Mouse (Mus musculus) heart, adult 9 months (tissue): ENCODE data around the gene Gm49355.
"Not testable (repeated sequence)": the region's sequence is repeated elsewhere in the genome, so short reads cannot be mapped to it uniquely, and the experiment has no call there.

ENCODE experiments used
- DNase-seq, 2 experiments: peaks; one replicate each; pipeline ENCODE4 v3.0.0; 2022; ENCODE audit warnings: low spot score in 2 of 2

Gm49355 gene

GRCm38 (mm10) chr14:12283641-12284040, at the start of gene Gm49355:
Gm49355 (plus strand) TSS chr14:12283976.
- no peak for DNase-seq

GRCm38 (mm10) chr14:12243726-12244125, 40.0 kb upstream of the Gm49355 start:
- DNase-seq, result no peak

GRCm38 (mm10) chr14:12276031-12276430, 7.7 kb upstream of the Gm49355 start:
- no peak for DNase-seq

DNA sequence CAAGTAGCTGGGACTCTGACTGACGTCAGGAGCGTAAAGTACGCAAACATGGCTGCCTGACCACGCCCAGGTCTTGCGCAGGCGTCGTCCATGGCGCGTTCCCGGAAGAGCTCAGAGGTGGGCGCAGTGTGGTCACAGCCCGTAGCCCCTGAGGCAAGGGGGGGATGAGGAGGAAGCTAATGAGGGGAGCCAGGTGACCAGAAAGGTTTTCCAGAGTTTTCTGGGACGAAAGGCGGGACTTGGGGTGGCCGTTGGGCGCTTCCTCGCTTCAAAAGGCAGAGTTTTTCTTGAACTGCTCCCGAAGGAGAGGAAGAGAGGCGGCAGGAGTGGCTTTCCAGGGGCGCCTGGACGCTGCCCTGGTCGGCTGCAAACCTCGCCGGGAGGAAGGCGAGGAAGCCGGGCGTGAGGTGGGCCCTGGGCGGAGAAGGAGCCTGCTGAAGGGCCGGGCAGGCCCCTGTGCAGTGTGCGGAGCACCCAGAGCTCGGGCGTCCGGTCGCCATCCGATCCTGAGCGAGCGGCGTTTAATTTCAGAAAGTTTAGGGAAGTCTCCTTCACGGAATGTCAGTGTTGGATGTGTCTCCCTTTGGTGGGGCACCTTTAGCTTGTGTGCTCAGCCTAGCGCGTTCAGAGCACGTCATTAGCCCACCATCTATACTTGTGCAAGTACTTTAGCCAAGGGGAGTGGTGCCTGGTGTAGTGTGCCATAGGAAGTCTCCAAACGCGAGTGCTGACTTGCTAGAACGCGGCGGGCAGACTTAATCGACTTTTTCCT, 551 bp downstream of the Gm49355 start, which contains the start of gene 3830406C13Rik:
Gene 3830406C13Rik, plus strand, starts transcription at position 33 of the 772 bp plus-strand sequence.
- peak; percentile 82 to 84 for DNase-seq

GRCm38 (mm10) chr14:12289747-12290146, 6.0 kb downstream of the Gm49355 start:
- not testable (repeated sequence) for DNase-seq

DNA sequence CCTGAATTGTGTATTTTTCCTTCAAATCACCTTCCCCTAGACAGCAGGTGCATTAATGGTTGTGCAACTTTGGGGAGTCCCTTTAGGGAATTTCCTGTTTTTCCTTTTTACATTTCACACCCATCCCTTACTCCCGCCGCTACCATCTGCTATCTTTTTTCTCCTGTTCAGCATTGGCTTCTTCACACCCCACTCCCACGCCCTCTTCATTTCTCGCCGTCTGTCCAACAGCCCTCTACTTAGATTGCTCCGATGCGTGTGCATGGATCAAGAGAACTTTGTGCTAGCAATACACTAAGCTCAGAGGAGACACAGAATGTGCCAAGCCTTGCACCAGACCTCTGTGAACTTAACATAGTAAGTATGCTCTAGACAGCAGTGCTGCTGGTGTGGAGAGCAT, 12.6 kb downstream of the Gm49355 start:
- no peak for DNase-seq

GRCm38 (mm10) chr14:12299171-12299570, 15.4 kb downstream of the Gm49355 start:
- no peak for DNase-seq

GRCm38 (mm10) chr14:12299654-12300053, 15.9 kb downstream of the Gm49355 start:
- no peak for DNase-seq

DNA sequence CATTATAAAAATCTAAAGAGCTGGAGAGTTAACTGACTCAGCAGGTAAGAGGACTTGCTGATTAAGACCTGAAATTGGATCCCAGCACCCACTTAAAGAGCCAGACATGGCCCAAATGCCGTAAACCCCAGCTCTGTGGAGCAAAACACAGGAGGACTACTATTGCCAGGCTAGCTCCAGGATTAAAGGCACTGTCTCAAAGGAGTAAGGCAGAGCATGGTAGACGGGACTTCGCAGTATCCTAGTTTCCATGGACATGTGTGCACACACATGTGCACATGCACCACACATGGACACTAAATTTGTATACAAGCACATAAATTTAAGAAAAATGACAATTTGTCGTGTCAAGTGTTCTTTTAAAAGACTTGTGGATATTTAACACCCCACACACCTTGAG, 16.5 kb downstream of the Gm49355 start:
- no peak for DNase-seq

GRCm38 (mm10) chr14:12300677-12301076, 16.9 kb downstream of the Gm49355 start:
- DNase-seq, result no peak

- DNase-seq, result no peak
Measured at GRCm38 (mm10) chr14:12303106-12303505, 19.3 kb downstream of the Gm49355 start.

DNA sequence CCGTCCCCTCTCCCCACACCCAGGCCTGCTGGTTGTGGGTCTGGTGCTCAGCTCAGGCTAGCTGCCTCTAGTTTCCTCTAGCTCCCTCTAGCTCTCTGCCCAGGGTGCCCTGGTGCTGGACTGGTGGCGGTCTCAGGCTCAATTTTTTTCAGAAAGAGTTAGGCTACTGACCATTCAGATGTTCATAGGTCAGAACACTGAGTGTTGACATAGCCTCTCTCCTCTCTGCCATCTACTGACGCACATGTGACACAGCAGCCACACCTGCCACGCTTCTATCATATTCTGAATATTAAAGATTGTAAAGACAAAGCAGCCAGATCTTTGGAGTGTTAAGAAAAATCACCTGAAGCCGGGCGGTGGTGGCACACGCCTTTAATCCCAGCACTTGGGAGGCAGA, 49.8 kb downstream of the Gm49355 start:
- DNase-seq, result no peak

DNA sequence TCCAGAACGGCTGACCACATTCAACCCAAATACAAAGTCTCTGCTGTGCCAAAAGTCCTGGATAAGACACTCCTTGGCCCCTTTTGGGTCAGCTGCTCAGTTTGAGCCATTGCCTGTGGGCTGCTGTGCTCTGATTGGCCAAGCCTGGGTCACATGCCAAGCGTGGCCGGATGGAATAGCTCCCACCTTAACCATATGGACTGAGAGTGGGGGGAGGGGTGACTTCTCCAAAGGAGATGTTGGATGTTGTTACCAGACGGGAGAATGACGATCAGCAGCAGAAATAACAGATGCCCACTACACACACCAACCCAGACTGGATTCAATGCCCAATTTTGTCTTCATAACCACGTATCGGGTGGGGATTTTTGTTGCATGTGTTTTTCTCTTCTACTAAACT, 51.1 kb downstream of the Gm49355 start:
- DNase-seq, result no peak

DNA sequence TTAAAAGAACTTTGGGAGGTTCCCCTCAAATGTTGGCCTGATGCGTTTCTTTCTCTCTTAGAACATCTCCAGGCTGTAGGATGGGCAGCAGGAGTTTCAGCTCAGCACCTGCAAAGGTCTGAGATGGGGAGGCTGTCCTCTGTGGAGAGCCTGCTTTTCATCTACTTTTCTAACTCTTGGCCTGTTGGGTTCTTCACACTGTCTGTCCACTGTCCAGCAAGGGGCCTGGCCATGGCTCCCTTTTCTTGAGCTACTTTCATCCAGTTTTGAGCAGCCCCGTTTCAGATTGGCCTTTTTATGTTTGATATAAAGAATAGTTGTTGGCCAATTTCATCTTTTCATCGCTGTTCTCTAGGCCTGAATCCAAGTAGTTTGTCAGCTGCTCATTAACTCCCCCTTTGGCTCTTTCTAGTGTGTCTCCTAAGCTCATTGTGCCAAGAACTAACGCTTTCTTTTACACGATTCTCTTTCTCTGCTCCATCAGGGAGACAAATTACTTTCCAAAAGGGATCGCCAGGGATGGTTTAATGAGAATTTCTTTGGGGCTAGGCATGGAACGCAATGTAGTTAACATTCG, 53.7 kb downstream of the Gm49355 start:
- DNase-seq, result no peak

GRCm38 (mm10) chr14:12337998-12338809, 54.4 kb downstream of the Gm49355 start:
- no peak for DNase-seq

- DNase-seq, result no peak
Measured at GRCm38 (mm10) chr14:12338811-12339565, 55.2 kb downstream of the Gm49355 start.

DNA sequence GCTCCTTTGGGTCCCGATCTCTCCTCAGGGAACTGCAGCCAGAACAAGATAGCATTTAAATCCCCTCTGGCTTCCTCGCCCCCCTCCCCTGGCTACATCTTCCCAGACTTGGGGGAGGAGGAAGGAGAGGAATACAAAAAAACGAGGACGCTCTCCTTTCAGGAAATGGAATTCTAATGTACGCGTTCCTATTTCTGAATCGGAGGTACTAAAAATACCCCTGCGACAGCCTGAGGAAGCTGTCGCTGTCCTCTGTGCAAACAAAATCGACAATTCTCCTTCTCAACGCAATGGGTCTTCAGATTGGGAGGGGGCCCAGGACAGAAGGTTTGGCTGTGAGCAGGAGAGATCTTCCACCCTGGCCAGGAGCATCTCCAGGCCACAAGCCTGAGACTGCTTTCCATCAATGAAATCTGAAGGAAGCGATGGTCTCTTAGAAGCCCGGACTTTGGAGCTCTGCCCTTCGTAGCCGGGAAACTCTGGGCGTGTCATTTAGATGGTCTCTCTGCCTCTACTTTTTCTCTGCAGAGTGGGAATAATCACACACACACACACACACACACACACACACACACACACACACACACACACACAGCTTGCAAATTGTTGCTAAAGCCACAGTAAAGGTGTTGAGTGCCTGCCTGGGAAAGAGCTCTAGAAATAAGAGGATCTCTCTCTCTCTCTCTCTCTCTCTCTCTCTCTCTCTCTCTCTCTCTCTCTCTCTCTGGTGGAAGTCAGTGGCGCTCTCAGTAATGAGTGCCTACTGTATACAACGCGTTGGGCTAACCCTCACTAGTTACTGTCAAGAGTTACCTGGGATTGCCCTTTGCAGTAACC, 56.7 kb downstream of the Gm49355 start:
- no peak for DNase-seq

DNA sequence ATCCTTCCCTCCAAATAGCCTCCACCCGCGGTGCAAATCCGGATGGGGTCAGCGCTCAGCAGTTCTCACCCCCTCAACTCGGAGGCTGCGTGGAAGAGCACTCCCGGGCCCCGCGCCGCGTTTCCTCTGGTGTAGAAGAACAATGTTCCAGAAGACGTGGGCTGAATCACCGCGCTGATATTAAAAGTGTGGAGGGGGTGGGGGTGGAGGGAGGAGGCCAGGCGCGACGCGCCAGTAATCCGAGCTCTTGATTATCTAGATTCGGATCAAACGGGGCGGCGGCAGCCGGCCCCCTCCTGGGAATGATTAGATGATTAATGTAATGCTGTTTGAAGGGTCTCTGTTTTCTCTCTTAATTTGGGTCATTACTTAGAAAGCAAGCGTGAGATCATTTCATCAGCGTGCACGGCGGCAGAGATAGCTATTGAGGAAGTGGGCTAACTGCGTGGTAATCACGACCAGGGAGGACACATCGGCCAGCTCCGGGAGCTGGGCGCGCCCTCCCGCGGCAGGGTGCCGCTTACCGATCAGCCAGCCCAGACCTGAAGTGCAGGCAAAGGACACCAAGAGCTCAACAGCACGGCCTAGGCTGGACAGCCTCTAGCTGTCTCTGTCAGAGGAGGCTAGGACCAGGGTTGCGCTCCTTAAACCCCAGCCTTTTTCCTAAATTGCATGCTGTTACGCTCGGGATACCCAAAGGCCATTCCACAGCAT, 57.5 kb downstream of the Gm49355 start:
- no peak for DNase-seq

DNA sequence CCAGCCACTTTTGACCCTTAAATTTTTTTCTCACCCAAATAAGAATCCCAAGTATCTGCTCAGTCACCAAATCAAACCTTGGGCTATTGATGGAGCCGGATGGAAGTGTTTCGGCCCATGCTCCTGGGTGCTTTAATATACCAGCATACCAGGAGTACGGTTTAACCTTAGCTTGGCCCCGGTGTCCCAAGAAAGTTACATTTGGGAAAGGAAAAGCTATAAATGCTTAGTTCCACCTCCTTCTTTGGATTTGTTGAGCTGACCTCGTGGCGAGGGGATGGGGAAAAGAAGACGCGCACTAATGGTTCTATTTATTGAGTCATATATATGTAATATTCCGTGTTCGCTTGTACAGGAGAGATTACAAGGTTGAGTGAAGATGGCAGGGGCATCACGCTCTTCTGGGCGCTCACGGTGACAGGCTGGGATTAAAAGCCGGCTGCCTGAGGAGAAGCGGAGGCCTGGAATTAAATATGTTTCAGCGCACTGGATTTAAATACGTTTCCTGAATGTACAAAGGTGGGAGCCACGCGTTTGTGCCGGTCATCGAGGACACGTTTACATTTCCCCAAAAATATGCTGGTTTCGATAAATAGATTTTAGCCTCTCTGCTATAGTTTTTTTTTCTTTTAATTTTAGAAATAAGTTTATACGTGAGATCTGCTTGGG, 58.1 kb downstream of the Gm49355 start:
- DNase-seq, result no peak
